Mouse (Mus musculus) CH12.LX (cell line): ENCODE measurements around the gene Fam92b.

Experiments used
- CTCF ChIP-seq, 2 experiments: IDR thresholded peaks in 1 of 2; conservative IDR thresholded peaks in 1 of 2; 2 replicates each; pipeline ENCODE4 v1.5.1; 2011 to 2012; ENCODE audit warnings: low read depth in 2 of 2, low read length in 2 of 2, improper control_type of control experiment in 1 of 2, inconsistent platforms in 1 of 2, mild to moderate bottlenecking in 1 of 2, moderate library complexity in 1 of 2
- E2F4 ChIP-seq: IDR thresholded peaks from 2 replicates; pipeline ENCODE4 v1.6.1; 2011; ENCODE audit warnings: low read depth, low read length, improper control_type of control experiment; ENCODE audit not compliant: insufficient replicate concordance
- EP300 ChIP-seq: IDR thresholded peaks from 2 replicates; pipeline ENCODE4 v1.6.1; 2011; ENCODE audit warnings: low read length, improper control_type of control experiment
- IRF4 ChIP-seq: IDR thresholded peaks from 2 replicates; pipeline ENCODE4 v1.6.1; 2014; ENCODE audit warnings: low read depth, mild to moderate bottlenecking, inconsistent platforms, low read length, improper control_type of control experiment
- MAFK ChIP-seq: IDR thresholded peaks from 2 replicates; pipeline ENCODE4 v1.6.1; 2011; ENCODE audit warnings: low read length, improper control_type of control experiment; ENCODE audit not compliant: insufficient replicate concordance
- MAX ChIP-seq: IDR thresholded peaks from 2 replicates; pipeline ENCODE4 v1.6.1; 2011; ENCODE audit warnings: low read length, improper control_type of control experiment
- MEF2A ChIP-seq: IDR thresholded peaks from 2 replicates; pipeline ENCODE4 v1.6.1; 2014; ENCODE audit warnings: low read depth, mild to moderate bottlenecking, inconsistent platforms, low read length, improper control_type of control experiment, borderline replicate concordance
- PAX5 ChIP-seq: IDR thresholded peaks from 2 replicates; pipeline ENCODE4 v1.6.1; 2012; ENCODE audit warnings: low read length, inconsistent platforms, mixed read lengths
- POLR2A ChIP-seq: IDR thresholded peaks from 2 replicates; pipeline ENCODE4 v1.6.1; 2011; ENCODE audit warnings: low read depth, mild to moderate bottlenecking, improper control_type of control experiment, low read length
- SIN3A ChIP-seq: IDR thresholded peaks from 2 replicates; pipeline ENCODE4 v1.6.1; 2012; ENCODE audit warnings: low read length, improper control_type of control experiment, inconsistent platforms
- TBP ChIP-seq: conservative IDR thresholded peaks from 2 replicates; pipeline ENCODE4 v1.6.1; 2011; ENCODE audit warnings: low read depth, low read length, improper control_type of control experiment
- TCF12 ChIP-seq: IDR thresholded peaks from 2 replicates; pipeline ENCODE4 v1.6.1; 2014; ENCODE audit warnings: low read depth, mild to moderate bottlenecking, inconsistent platforms, low read length, improper control_type of control experiment
- ZNF384 ChIP-seq: IDR thresholded peaks from 2 replicates; pipeline ENCODE4 v1.6.1; 2012; ENCODE audit warnings: low read depth, low read length, improper control_type of control experiment, inconsistent platforms

- TF ChIP-seq EP300 = no peak
- no peak for TF ChIP-seq TBP
- no peak for TF ChIP-seq CTCF (conservative IDR thresholded peaks at IDR 0.05 in 1 of 2, IDR thresholded peaks at IDR 0.05 in 1 of 2; ENCODE audit: low read depth in 2 of 2, low read length in 2 of 2)
- TF ChIP-seq MAFK = no peak
- no peak for TF ChIP-seq MAX
- TF ChIP-seq POLR2A = no peak
- TF ChIP-seq PAX5 = no peak
- no peak for TF ChIP-seq TCF12
- no peak for TF ChIP-seq SIN3A
- TF ChIP-seq E2F4 = no peak
- no peak for TF ChIP-seq IRF4
- TF ChIP-seq ZNF384 = no peak
- no peak for TF ChIP-seq MEF2A
Observed at GRCm38 (mm10) chr8:120161658-120162403, 15.4 kb downstream of the Fam92b start.
